Comparison of ENCODE assay signal across 8 mouse cellular contexts in genomic region chr7:119513056-119513455, GRCm38 (mm10). TPM values are rescaled to one million over a fixed set of nuclear protein-coding genes. Genes with fewer than 3 reads are reported as not detected.
DNase-seq lines count a peak whose midpoint lies in the region; ATAC-seq and TF ChIP-seq lines count a peak whose summit lies in the region.

No protein-coding gene starts in this region.

- no peak overlapping the region for H3K4me3 ChIP-seq in left cerebral cortex, adult 2 months
- no peak overlapping the region for H3K4me3 ChIP-seq in midbrain, embryonic 16.5 days (ENCODE audit: low read depth, low read length)

- no peaks in the 10 kb centered on the region for H3K4me1 ChIP-seq in midbrain, embryonic 16.5 days (ENCODE audit: control insufficient read depth, insufficient read depth, low read length)

- peak; percentile 78 for TF ChIP-seq CTCF in left cerebral cortex, adult 2 months (IDR thresholded peaks at IDR 0.05)

- no peak overlapping the region for H3K4me2 ChIP-seq in midbrain, embryonic 16.5 days (ENCODE audit: low read length)

- 22% methylated on average over 7 of the region's 7 CpGs for WGBS in midbrain, embryonic 16.5 days

- no peak overlapping the region for H3K27ac ChIP-seq in left cerebral cortex, adult 2 months
- no peak overlapping the region for H3K27ac ChIP-seq in midbrain, embryonic 16.5 days (ENCODE audit: low read length)

- H3K9ac ChIP-seq in midbrain, embryonic 16.5 days (ENCODE audit: low read depth, low read length): no peak overlapping the region

- no peaks in the 10 kb centered on the region for H3K36me3 ChIP-seq in midbrain, embryonic 16.5 days (ENCODE audit: control insufficient read depth, insufficient read depth, low read length)

- peak; percentile 20 for DNase-seq in ovary, postnatal 36 days (ENCODE audit: low spot score)
- no peak for DNase-seq in ovary, adult 18-20 months (ENCODE audit: low spot score)
- DNase-seq in cerebellum, adult 11-12 months: peak; percentile 36
- DNase-seq in left cerebral cortex, adult 2 months (ENCODE audit: extremely low spot score in 1 of 2, low spot score in 2 of 2): peak; percentile 47 to 54
- no peak for DNase-seq in thymus, postnatal 14 days
- no peak for DNase-seq in spleen, postnatal 14 days (ENCODE audit: low spot score in 2 of 2)

- intact Hi-C loops in left cerebral cortex, adult 2 months (cut with DNase I): loop anchor here (10.0 kb wide), 1 partner anchor 328 kb away; the partner anchor contains the start of gene Gpr139

- peak; percentile 65 for ATAC-seq in granulocyte monocyte progenitor cell, adult 5-6 weeks (replicated peaks; ENCODE audit: poor library complexity, severe bottlenecking)
- 0 out of 2 replicates have a peak, but pooled peaks have one; percentile 39 for ATAC-seq in midbrain, embryonic 16.5 days

- H3K27me3 ChIP-seq in midbrain, embryonic 16.5 days (ENCODE audit: control insufficient read depth, insufficient read depth, low read depth, low read length): no peaks in the 10 kb centered on the region

- H3K9me3 ChIP-seq in midbrain, embryonic 16.5 days (replicated peaks; ENCODE audit: control insufficient read depth, low read length, poor library complexity, severe bottlenecking): no peaks in the 10 kb centered on the region

RNA-seq across cellular contexts. Expression of gene Acsm5, which starts 6.2 kb away (rescaled TPM):
- total RNA-seq in granulocyte monocyte progenitor cell, adult 5-6 weeks (2014; fragmentation: Nextera tagmentation): not detected in 2 replicates
- total RNA-seq in granulocyte monocyte progenitor cell, adult 5-6 weeks (2017): not detected in 2 replicates
- total RNA-seq in left cerebral cortex, adult 2 months (2021): under 1 TPM; 0.41 to 0.77 TPM
- 0.18 TPM in 1 of 2 replicates, not detected in the other for polyA plus RNA-seq in midbrain, embryonic 16.5 days (2015; fragmentation: Nextera tagmentation; extraction: Ambion mirVana)

RNA-seq across cellular contexts. Expression of gene Pdilt, which starts 10.2 kb away (rescaled TPM):
- not detected in 2 replicates for total RNA-seq in granulocyte monocyte progenitor cell, adult 5-6 weeks (2014; fragmentation: Nextera tagmentation)
- not detected in 2 replicates for total RNA-seq in granulocyte monocyte progenitor cell, adult 5-6 weeks (2017)
- not detected for total RNA-seq in left cerebral cortex, adult 2 months (2021)
- 0.08 and 0.10 TPM in 2 replicates for polyA plus RNA-seq in midbrain, embryonic 16.5 days (2015; fragmentation: Nextera tagmentation; extraction: Ambion mirVana)

RNA-seq across cellular contexts. Expression of gene Umod, which starts 34.0 kb away (rescaled TPM):
- total RNA-seq in granulocyte monocyte progenitor cell, adult 5-6 weeks (2014; fragmentation: Nextera tagmentation): not detected in 2 replicates
- not detected in 2 replicates for total RNA-seq in granulocyte monocyte progenitor cell, adult 5-6 weeks (2017)
- not detected for total RNA-seq in left cerebral cortex, adult 2 months (2021)
- polyA plus RNA-seq in midbrain, embryonic 16.5 days (2015; fragmentation: Nextera tagmentation; extraction: Ambion mirVana): not detected in 2 replicates

RNA-seq across cellular contexts. Expression of gene Acsm2, which starts 41.1 kb away (rescaled TPM):
- not detected in 2 replicates for total RNA-seq in granulocyte monocyte progenitor cell, adult 5-6 weeks (2014; fragmentation: Nextera tagmentation)
- total RNA-seq in granulocyte monocyte progenitor cell, adult 5-6 weeks (2017): not detected in 2 replicates
- not detected for total RNA-seq in left cerebral cortex, adult 2 months (2021)
- polyA plus RNA-seq in midbrain, embryonic 16.5 days (2015; fragmentation: Nextera tagmentation; extraction: Ambion mirVana): not detected in 2 replicates

RNA-seq across cellular contexts. Expression of gene Gp2, which starts 54.0 kb away (rescaled TPM):
- total RNA-seq in granulocyte monocyte progenitor cell, adult 5-6 weeks (2014; fragmentation: Nextera tagmentation): not detected in 2 replicates
- not detected in 2 replicates for total RNA-seq in granulocyte monocyte progenitor cell, adult 5-6 weeks (2017)
- not detected for total RNA-seq in left cerebral cortex, adult 2 months (2021)
- polyA plus RNA-seq in midbrain, embryonic 16.5 days (2015; fragmentation: Nextera tagmentation; extraction: Ambion mirVana): not detected in 2 replicates

Comparison
In these comparisons a context has a peak if more than half of its experiments do, and no peak if none do; other contexts are left out.
1. DNase-seq: peak in ovary, postnatal 36 days (single experiment), cerebellum, adult 11-12 months (single experiment) and left cerebral cortex, adult 2 months (2 of 2); none in ovary, adult 18-20 months (single experiment), thymus, postnatal 14 days (single experiment) and spleen, postnatal 14 days (0 of 2).